Mouse (Mus musculus) heart, embryonic 15.5 days (tissue): Measurements from ENCODE around the gene Tsacc. TPM values are rescaled to one million over a fixed set of nuclear protein-coding genes. Genes with fewer than 3 reads are reported as not detected.

Experiments
- ATAC-seq: fragments of 200-750 bp; cut with Nextera tagmentation; replicated peaks from 2 replicates; pipeline ENCODE4 v1.8.0; 2017; ENCODE audit warnings: low read depth, moderate TSS enrichment; ENCODE audit not compliant: insufficient number of reproducible peaks, insufficient read depth, low FRiP score
- H3K27ac ChIP-seq: fragments of 300-500 bp; sonication (generic); 2 replicates; pipeline ENCODE4 v1.5.1; 2015; ENCODE audit warnings: mild to moderate bottlenecking, inconsistent platforms
- H3K27me3 ChIP-seq: fragments of 300-500 bp; sonication (generic); 2 replicates; pipeline ENCODE4 v1.6.1; 2015; ENCODE audit warnings: inconsistent platforms
- H3K36me3 ChIP-seq: fragments of 300-500 bp; sonication (generic); 2 replicates; pipeline ENCODE4 v1.6.1; 2015; ENCODE audit warnings: mild to moderate bottlenecking, inconsistent platforms
- H3K4me1 ChIP-seq: fragments of 300-500 bp; sonication (generic); replicated peaks from 2 replicates; pipeline ENCODE4 v1.6.1; 2015; ENCODE audit warnings: inconsistent platforms
- H3K4me2 ChIP-seq: fragments of 300-500 bp; sonication (generic); 2 replicates; pipeline ENCODE4 v1.6.1; 2015; ENCODE audit warnings: inconsistent platforms, mild to moderate bottlenecking, moderate library complexity
- H3K4me3 ChIP-seq: fragments of 300-500 bp; sonication (generic); 2 replicates; pipeline ENCODE4 v1.5.1; 2015; ENCODE audit warnings: mild to moderate bottlenecking, inconsistent platforms
- H3K9ac ChIP-seq: fragments of 300-500 bp; sonication (generic); 2 replicates; pipeline ENCODE4 v1.6.1; 2015; ENCODE audit warnings: mild to moderate bottlenecking, inconsistent platforms
- H3K9me3 ChIP-seq: fragments of 300-500 bp; sonication (generic); replicated peaks from 2 replicates; pipeline ENCODE4 v1.6.1; 2016; ENCODE audit warnings: inconsistent platforms
- WGBS: fragments of 180-500 bp; shearing (Covaris S2); methylation state at CpG from one replicate; pipeline ENCODE4 v1.1.7; 2015; ENCODE audit warnings: mixed read lengths; 5-methylcytosine and 5-hydroxymethylcytosine counted together
- polyA plus RNA-seq: library from polyadenylated mRNA; unstranded; fragments of >200 nt; fragmentation: Nextera tagmentation; extraction: Ambion mirVana; gene quantifications from 2 replicates; pipeline ENCODE4 v1.2.1, GENCODE M21; 2015

Tsacc gene
- polyA plus RNA-seq, 1 experiment from 2014 or later = 14.0 TPM

- H3K9me3 ChIP-seq = no peaks in the 10 kb centered on the region
- no peak for ATAC-seq
- 13% methylated on average over 3 of the region's 3 CpGs for WGBS
- no peak overlapping the region for H3K27ac ChIP-seq
- no peak overlapping the region for H3K9ac ChIP-seq
- no peak overlapping the region for H3K4me3 ChIP-seq
- H3K27me3 ChIP-seq = peaks cover 92% of the 10 kb centered on the region
- 0 out of 2 replicates have a peak, but pooled peaks cover 2% of the 10 kb centered on the region for H3K4me1 ChIP-seq
- no peaks in the 10 kb centered on the region for H3K36me3 ChIP-seq
- no peak overlapping the region for H3K4me2 ChIP-seq
Observed at GRCm38 (mm10) chr3:88235216-88235615, 61.6 kb downstream of the Tsacc start.

- H3K27me3 ChIP-seq = peaks cover 92% of the 10 kb centered on the region
- no peak for ATAC-seq
- no peak overlapping the region for H3K4me2 ChIP-seq
- no peak overlapping the region for H3K9ac ChIP-seq
- H3K9me3 ChIP-seq = no peaks in the 10 kb centered on the region
- no peak overlapping the region for H3K4me3 ChIP-seq
- 0 out of 2 replicates have a peak, but pooled peaks cover 2% of the 10 kb centered on the region for H3K4me1 ChIP-seq
- H3K27ac ChIP-seq = no peak overlapping the region
- H3K36me3 ChIP-seq = no peaks in the 10 kb centered on the region
- WGBS = 57% methylated on average over 8 of the region's 8 CpGs
Observed at GRCm38 (mm10) chr3:88234041-88234440, 62.8 kb downstream of the Tsacc start.

GRCm38 (mm10) chr3:88232851-88233649 lies 63.7 kb downstream of the Tsacc start:
- Histone ChIP-seq H3K4me2 (no peak overlapping the region), H3K4me1 (0 out of 2 replicates have a peak, but pooled peaks cover 2% of the 10 kb centered on the region), H3K36me3 (no peaks in the 10 kb centered on the region), H3K27ac (no peak overlapping the region), H3K4me3 (no peak overlapping the region), H3K9ac (no peak overlapping the region), H3K9me3 (no peaks in the 10 kb centered on the region), H3K27me3 (peaks cover 92% of the 10 kb centered on the region)
- WGBS = 30% methylated on average over 7 of the region's 7 CpGs
- no peak for ATAC-seq

Other genes with a start within 250 kb of the Tsacc start
- 137 and 155 TPM in 2 replicates for gene Naxe, start 238.5 kb downstream of the Tsacc start, polyA plus RNA-seq
- gene Ttc24, start 218.7 kb downstream of the Tsacc start, polyA plus RNA-seq = 0.32 TPM in 1 of 2 replicates, not detected in the other
- gene Iqgap3, start 215.0 kb downstream of the Tsacc start, polyA plus RNA-seq = 21.1 and 25.1 TPM in 2 replicates
- gene Mef2d, start 154.6 kb downstream of the Tsacc start, polyA plus RNA-seq = 35.4 and 43.2 TPM in 2 replicates
- 0.13 and 0.14 TPM in 2 replicates for gene Rhbg, start 42.3 kb downstream of the Tsacc start, polyA plus RNA-seq
- gene Gm38392, start 9.8 kb downstream of the Tsacc start, polyA plus RNA-seq = 0.20 TPM in 1 of 2 replicates, not detected in the other
- gene Cct3, start 117 bp upstream of the Tsacc start, polyA plus RNA-seq = 322 and 382 TPM in 2 replicates
- 143 and 156 TPM in 2 replicates for gene Glmp, start 28.0 kb upstream of the Tsacc start, polyA plus RNA-seq
- 1.7 and 2.2 TPM in 2 replicates for gene Tmem79, start 39.1 kb upstream of the Tsacc start, polyA plus RNA-seq
- 41.1 and 52.8 TPM in 2 replicates for gene Smg5, start 39.3 kb upstream of the Tsacc start, polyA plus RNA-seq
- gene Paqr6, start 67.6 kb upstream of the Tsacc start, polyA plus RNA-seq = 3.9 and 5.1 TPM in 2 replicates
- not detected in 2 replicates for gene Bglap3, start 75.7 kb upstream of the Tsacc start, polyA plus RNA-seq
- not detected in 2 replicates for gene Bglap2, start 81.7 kb upstream of the Tsacc start, polyA plus RNA-seq
- not detected in 2 replicates for gene Bglap, start 87.5 kb upstream of the Tsacc start, polyA plus RNA-seq
- gene Pmf1, start 113.3 kb upstream of the Tsacc start, polyA plus RNA-seq = 83.6 and 96.3 TPM in 2 replicates
- gene Slc25a44, start 128.1 kb upstream of the Tsacc start, polyA plus RNA-seq = 11.8 and 14.1 TPM in 2 replicates
- 2.1 and 5.3 TPM in 2 replicates for gene Sema4a, start 164.2 kb upstream of the Tsacc start, polyA plus RNA-seq
- gene Lmna, start 213.0 kb upstream of the Tsacc start, polyA plus RNA-seq = 110 and 131 TPM in 2 replicates
- 6.5 and 8.0 TPM in 2 replicates for gene Mex3a, start 235.4 kb upstream of the Tsacc start, polyA plus RNA-seq